Comparison of ENCODE assay signal across 28 mouse cellular contexts in genomic region chr1:70621805-70622204, GRCm38 (mm10).
A peak's percentile ranks its signal among the peaks of the same experiment; 100 is the strongest.
DNase-seq lines count a peak whose midpoint lies in the region; ATAC-seq and TF ChIP-seq lines count a peak whose summit lies in the region.
"Had no signal": no experiment of that assay in that cellular context is flagged by ENCODE, and none has a peak within 500 bp of the region (broad histone marks: within the 10 kb centered on the region; RNA-seq: fewer than 3 reads in every experiment).

No protein-coding gene starts in this region.

- DNase-seq in adrenal gland, adult 8-10 months = peak; percentile 5
- DNase-seq in adrenal gland, postnatal 14 days = no peak
- DNase-seq in Muller cell, postnatal 12 days (ENCODE audit: inconsistent ontology term) = peak; percentile 89
- no peak for DNase-seq in gastrocnemius, adult 2 months
- no peak for DNase-seq in liver, postnatal 0 days
- DNase-seq: cerebellum, adult 11-12 months; cerebellum, adult 8-10 months; cerebellum, postnatal 10 days; cerebellum, postnatal 36 days; embryo, embryonic 11 days; forebrain, postnatal 0 days; gastrocnemius, postnatal 25 days; heart, adult 18-20 months; heart, postnatal 14 days; heart, postnatal 4 days; kidney, adult 18-20 months had no signal

- no peak for TF ChIP-seq CTCF in embryonic fibroblast, embryonic 13.5 days (IDR thresholded peaks at IDR 0.05; ENCODE audit: borderline replicate concordance, insufficient read depth, low read length)
- TF ChIP-seq CTCF in gastrocnemius, adult 2 months (IDR thresholded peaks at IDR 0.05) = no peak
- no peak for TF ChIP-seq CTCF in liver, postnatal 0 days (IDR thresholded peaks at IDR 0.05; ENCODE audit: low read depth)

- no peak for ATAC-seq in heart, embryonic 12.5 days (ENCODE audit: insufficient number of reproducible peaks, low FRiP score)
- no peak for ATAC-seq in liver, postnatal 0 days
- ATAC-seq: forebrain, embryonic 14.5 days; forebrain, postnatal 0 days; hindbrain, postnatal 0 days; inflammation-experienced regulatory T-cells, adult 6 months; intestine, embryonic 16.5 days had no signal

- no peaks in the 10 kb centered on the region for H3K9me3 ChIP-seq in heart, embryonic 12.5 days (replicated peaks)
- no peaks in the 10 kb centered on the region for H3K9me3 ChIP-seq in liver, postnatal 0 days (ENCODE audit: low read length)
- H3K9me3 ChIP-seq: embryonic facial prominence, embryonic 10.5 days; embryonic facial prominence, embryonic 13.5 days; G1E; heart, embryonic 13.5 days had no signal

- H3K27me3 ChIP-seq in heart, embryonic 12.5 days (replicated peaks) = no peaks in the 10 kb centered on the region
- H3K27me3 ChIP-seq in liver, postnatal 0 days (ENCODE audit: insufficient read depth, low read length) = no peaks in the 10 kb centered on the region
- H3K27me3 ChIP-seq: CH12.LX; embryonic facial prominence, embryonic 13.5 days; heart, embryonic 13.5 days had no signal

- WGBS in heart, embryonic 12.5 days = 80% methylated on average over 3 of the region's 3 CpGs
- 86% methylated on average over 3 of the region's 3 CpGs for WGBS in liver, postnatal 0 days (ENCODE audit: insufficient replicate concordance)

- H3K4me3 ChIP-seq in embryonic fibroblast, embryonic 13.5 days (ENCODE audit: insufficient read depth, low read length) = no peak overlapping the region
- no peak overlapping the region for H3K4me3 ChIP-seq in heart, embryonic 12.5 days
- H3K4me3 ChIP-seq in gastrocnemius, adult 2 months = no peak overlapping the region
- H3K4me3 ChIP-seq in liver, postnatal 0 days (ENCODE audit: low read depth, low read length) = no peak overlapping the region
- H3K4me3 ChIP-seq: embryonic facial prominence, embryonic 10.5 days; embryonic facial prominence, embryonic 13.5 days; heart, embryonic 13.5 days had no signal

- H3K4me2 ChIP-seq in heart, embryonic 12.5 days = no peak overlapping the region
- H3K4me2 ChIP-seq in liver, postnatal 0 days (ENCODE audit: low read depth, low read length) = no peak overlapping the region
- H3K4me2 ChIP-seq: embryonic facial prominence, embryonic 13.5 days; heart, embryonic 13.5 days; hindbrain, embryonic 14.5 days had no signal

- no peak overlapping the region for H3K9ac ChIP-seq in heart, embryonic 12.5 days
- H3K9ac ChIP-seq in liver, postnatal 0 days (replicated peaks) = no peak overlapping the region
- H3K9ac ChIP-seq: embryonic facial prominence, embryonic 13.5 days; forebrain, postnatal 0 days; heart, embryonic 13.5 days; hindbrain, embryonic 14.5 days had no signal

- no peak for TF ChIP-seq EP300 in liver, postnatal 0 days (IDR thresholded peaks at IDR 0.05; ENCODE audit: low read depth)

- peak overlapping the region; percentile 61 for H3K27ac ChIP-seq in embryonic fibroblast, embryonic 13.5 days (ENCODE audit: insufficient read depth, low read length)
- H3K27ac ChIP-seq in heart, embryonic 12.5 days (ENCODE audit: poor library complexity, severe bottlenecking) = no peak overlapping the region
- H3K27ac ChIP-seq in gastrocnemius, adult 2 months = no peak overlapping the region
- no peak overlapping the region for H3K27ac ChIP-seq in liver, postnatal 0 days (ENCODE audit: low read depth)
- H3K27ac ChIP-seq: embryonic facial prominence, embryonic 10.5 days; embryonic facial prominence, embryonic 13.5 days; heart, embryonic 13.5 days; hindbrain, embryonic 14.5 days; hindbrain, postnatal 0 days had no signal

- no peaks in the 10 kb centered on the region for H3K36me3 ChIP-seq in heart, embryonic 12.5 days
- no peaks in the 10 kb centered on the region for H3K36me3 ChIP-seq in liver, postnatal 0 days (replicated peaks; ENCODE audit: insufficient read depth, low read length)
- H3K36me3 ChIP-seq: embryonic facial prominence, embryonic 10.5 days; embryonic facial prominence, embryonic 13.5 days; G1E; heart, embryonic 13.5 days had no signal

- no peak for TF ChIP-seq POLR2A in embryonic fibroblast, embryonic 13.5 days (IDR thresholded peaks at IDR 0.05; ENCODE audit: low read depth, low read length)

- intact Hi-C loops in gastrocnemius, adult 2 months (cut with DNase I) = no loop called here

- H3K4me1 ChIP-seq in embryonic fibroblast, embryonic 13.5 days (ENCODE audit: control insufficient read depth, insufficient read depth, low read length) = no peaks in the 10 kb centered on the region
- H3K4me1 ChIP-seq in heart, embryonic 12.5 days (replicated peaks) = no peaks in the 10 kb centered on the region
- no peaks in the 10 kb centered on the region for H3K4me1 ChIP-seq in liver, postnatal 0 days (ENCODE audit: insufficient read depth)
- H3K4me1 ChIP-seq: embryonic facial prominence, embryonic 10.5 days; embryonic facial prominence, embryonic 13.5 days; heart, embryonic 13.5 days had no signal

Comparison
In these comparisons a context has a peak if more than half of its experiments do, and no peak if none do; other contexts are left out.
1. DNase-seq: peak in adrenal gland, adult 8-10 months (single experiment) and Muller cell, postnatal 12 days (single experiment); none in adrenal gland, postnatal 14 days (single experiment), gastrocnemius, adult 2 months (single experiment) and liver, postnatal 0 days (single experiment).